Mouse (Mus musculus) cortical plate, adult 2 months (tissue): ENCODE measurements at regions not wholly inside any gene's neighbourhood (a gene's known extent, or its start where the extent isn't known, plus 50 kb on each side); places are given as distances from the start of the nearest gene placed in this dataset.

Experiments used
- CTCF ChIP-seq: fragments of 200-500 bp; IDR thresholded peaks from 2 replicates; pipeline ENCODE4 v1.5.1; 2011; ENCODE audit warnings: mild to moderate bottlenecking, control low read depth, low read length; ENCODE audit not compliant: insufficient read depth; ENCODE audit errors: extremely low read depth
- POLR2A ChIP-seq: fragments of 200-500 bp; IDR thresholded peaks from 2 replicates; pipeline ENCODE4 v1.6.1; 2011; ENCODE audit warnings: mild to moderate bottlenecking, low read length, control low read depth; ENCODE audit not compliant: insufficient read depth; ENCODE audit errors: extremely low read depth

GRCm38 (mm10) chr4:82161232-82161631 lies 544.3 kb downstream of the Nfib start:
- TF ChIP-seq CTCF = no peak
- no peak for TF ChIP-seq POLR2A
